Comparison of ENCODE assay signal across 8 mouse cellular contexts in the genomic region with DNA sequence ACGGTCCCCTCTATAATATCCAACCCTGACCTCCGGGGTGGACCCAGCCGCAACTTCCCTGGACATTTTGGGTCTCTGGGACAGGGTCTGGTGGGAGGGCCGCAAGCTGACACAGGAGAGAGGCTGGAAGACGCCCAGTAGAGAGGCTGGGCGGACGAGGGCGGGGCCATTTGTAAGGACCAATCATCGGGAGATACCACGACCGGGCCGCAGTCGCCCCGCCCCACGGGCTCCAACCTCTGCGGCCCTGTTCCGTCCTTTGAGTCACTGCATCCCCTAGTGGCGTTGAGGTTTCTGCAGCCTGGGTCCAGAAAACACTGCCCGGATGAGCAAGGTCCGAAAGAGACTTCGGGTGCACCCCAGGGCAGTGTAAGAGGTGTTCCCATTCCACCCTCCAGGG. TPM values are rescaled to one million over a fixed set of nuclear protein-coding genes. Genes with fewer than 3 reads are reported as not detected.
DNase-seq lines count a peak whose midpoint lies in the region; ATAC-seq and TF ChIP-seq lines count a peak whose summit lies in the region.

No protein-coding gene starts in this region.

- H3K9ac ChIP-seq in heart, embryonic 13.5 days: peak overlapping the region; percentile 80
- peak overlapping the region; percentile 70 for H3K9ac ChIP-seq in kidney, embryonic 16.5 days (replicated peaks; ENCODE audit: low read length)

- under 1% methylated on average over 21 of the region's 21 CpGs for WGBS in heart, embryonic 13.5 days
- WGBS in kidney, embryonic 16.5 days: under 1% methylated on average over 19 of the region's 21 CpGs

- DNase-seq in G1E (ENCODE audit: low spot score): peak; percentile 92
- DNase-seq in brain, adult 2 months (ENCODE audit: low read depth, low spot score): peak; percentile 41
- peak; percentile 97 for DNase-seq in lung, postnatal 10 days
- peak; percentile 83 for DNase-seq in ovary, postnatal 14 days (ENCODE audit: low spot score)
- peak; percentile 90 for DNase-seq in urinary bladder, adult 2 months (ENCODE audit: low spot score)

- H3K27me3 ChIP-seq in G1E (ENCODE audit: insufficient read depth, low read length): peaks cover 50% of the 10 kb centered on the region
- peaks cover 100% of the 10 kb centered on the region for H3K27me3 ChIP-seq in erythroblast, embryonic 14.5 days (ENCODE audit: control insufficient read depth)
- peaks cover 88% of the 10 kb centered on the region for H3K27me3 ChIP-seq in heart, embryonic 13.5 days (replicated peaks)
- peaks cover 75% of the 10 kb centered on the region for H3K27me3 ChIP-seq in kidney, embryonic 16.5 days (ENCODE audit: insufficient read depth, low read length)

- peak; percentile 49 for TF ChIP-seq CTCF in G1E (IDR thresholded peaks at IDR 0.05; ENCODE audit: low read depth, low read length)

- peak overlapping the region; percentile 72 for H3K4me3 ChIP-seq in G1E (ENCODE audit: low read depth, low read length)
- peak overlapping the region; percentile 53 for H3K4me3 ChIP-seq in erythroblast, embryonic 14.5 days (replicated peaks)
- H3K4me3 ChIP-seq in heart, embryonic 13.5 days: peak overlapping the region; percentile 64
- peak overlapping the region; percentile 55 for H3K4me3 ChIP-seq in kidney, embryonic 16.5 days (ENCODE audit: low read length)

- peak; percentile 99 for ATAC-seq in G1E (ENCODE audit: extremely low read depth, insufficient number of reproducible peaks, low FRiP score, poor library complexity, severe bottlenecking)
- ATAC-seq in heart, embryonic 13.5 days (ENCODE audit: extremely low read depth, insufficient number of reproducible peaks, low FRiP score, low TSS enrichment): peak; percentile 90
- ATAC-seq in kidney, embryonic 16.5 days (ENCODE audit: low FRiP score, low TSS enrichment): peak; percentile 96

- peak overlapping the region; percentile 78; the same call in 1 of the 2 replicates for H3K27ac ChIP-seq in heart, embryonic 13.5 days (replicated peaks)
- peak overlapping the region; percentile 82 for H3K27ac ChIP-seq in kidney, embryonic 16.5 days (ENCODE audit: low read length)

- peaks cover 50% of the 10 kb centered on the region for H3K4me1 ChIP-seq in G1E (ENCODE audit: insufficient read depth, low read depth, low read length)
- H3K4me1 ChIP-seq in erythroblast, embryonic 14.5 days (ENCODE audit: control insufficient read depth): peaks cover 7% of the 10 kb centered on the region
- peaks cover 64% of the 10 kb centered on the region for H3K4me1 ChIP-seq in heart, embryonic 13.5 days
- peaks cover 25% of the 10 kb centered on the region; the same call in 1 of the 2 replicates for H3K4me1 ChIP-seq in kidney, embryonic 16.5 days (ENCODE audit: insufficient read depth, low read length)

- peaks cover 48% of the 10 kb centered on the region for H3K36me3 ChIP-seq in G1E (replicated peaks)
- H3K36me3 ChIP-seq in erythroblast, embryonic 14.5 days (ENCODE audit: control insufficient read depth): no peaks in the 10 kb centered on the region
- H3K36me3 ChIP-seq in heart, embryonic 13.5 days: no peaks in the 10 kb centered on the region
- no peaks in the 10 kb centered on the region for H3K36me3 ChIP-seq in kidney, embryonic 16.5 days (ENCODE audit: insufficient read depth, low read length)

- H3K9me3 ChIP-seq in G1E (replicated peaks): peaks cover 9% of the 10 kb centered on the region
- H3K9me3 ChIP-seq in erythroblast, embryonic 14.5 days (ENCODE audit: control insufficient read depth, low read length): peaks cover 9% of the 10 kb centered on the region; the same call in 1 of the 2 replicates
- no peaks in the 10 kb centered on the region for H3K9me3 ChIP-seq in heart, embryonic 13.5 days
- H3K9me3 ChIP-seq in kidney, embryonic 16.5 days (ENCODE audit: low read length): no peaks in the 10 kb centered on the region

- H3K4me2 ChIP-seq in heart, embryonic 13.5 days: peak overlapping the region; percentile 97
- peak overlapping the region; percentile 90 for H3K4me2 ChIP-seq in kidney, embryonic 16.5 days (replicated peaks; ENCODE audit: low read depth, low read length)

RNA-seq across cellular contexts. Expression of gene 4930412O13Rik, which starts 1.6 kb away (rescaled TPM):
- total RNA-seq in G1E (2014; fragmentation: Nextera tagmentation) (not detected in 2 replicates), G1E (2017) (not detected in 2 replicates)
- polyA plus RNA-seq in G1E (2012): not detected in 2 replicates
- polyA plus RNA-seq in erythroblast, embryonic 14.5 days (2012): not detected in 2 replicates
- polyA plus RNA-seq in heart, embryonic 13.5 days (2015; fragmentation: Nextera tagmentation; extraction: Ambion mirVana): 0.19 and 0.43 TPM in 2 replicates
- 2.8 and 3.2 TPM in 2 replicates for polyA plus RNA-seq in kidney, embryonic 16.5 days (2015; fragmentation: Nextera tagmentation; extraction: Ambion mirVana)
- polyA plus RNA-seq in urinary bladder, adult 2 months (2012; rRNA removed): 12.3 and 23.2 TPM in 2 replicates

RNA-seq across cellular contexts. Expression of gene 9230102O04Rik, which starts 9.8 kb away (rescaled TPM):
- total RNA-seq in G1E (2014; fragmentation: Nextera tagmentation): 12.2 and 13.6 TPM in 2 replicates
- total RNA-seq in G1E (2017): 3.9 and 5.0 TPM in 2 replicates
- 2.9 and 4.9 TPM in 2 replicates for polyA plus RNA-seq in G1E (2012)
- polyA plus RNA-seq in erythroblast, embryonic 14.5 days (2012): not detected in 2 replicates
- not detected in 2 replicates for polyA plus RNA-seq in heart, embryonic 13.5 days (2015; fragmentation: Nextera tagmentation; extraction: Ambion mirVana)
- 6.7 and 7.2 TPM in 2 replicates for polyA plus RNA-seq in kidney, embryonic 16.5 days (2015; fragmentation: Nextera tagmentation; extraction: Ambion mirVana)
- polyA plus RNA-seq in urinary bladder, adult 2 months (2012; rRNA removed): 15.6 and 15.8 TPM in 2 replicates

RNA-seq across cellular contexts. Expression of gene Gata3, which starts 10.3 kb away (rescaled TPM):
- total RNA-seq in G1E (2014; fragmentation: Nextera tagmentation) (13.5 and 19.2 TPM in 2 replicates), G1E (2017) (1.9 TPM in 2 replicates)
- 17.8 and 18.4 TPM in 2 replicates for polyA plus RNA-seq in G1E (2012)
- polyA plus RNA-seq in erythroblast, embryonic 14.5 days (2012): 0.04 TPM in 1 of 2 replicates, not detected in the other
- 3.2 and 3.6 TPM in 2 replicates for polyA plus RNA-seq in heart, embryonic 13.5 days (2015; fragmentation: Nextera tagmentation; extraction: Ambion mirVana)
- polyA plus RNA-seq in kidney, embryonic 16.5 days (2015; fragmentation: Nextera tagmentation; extraction: Ambion mirVana): 103 and 117 TPM in 2 replicates
- 60.3 and 78.8 TPM in 2 replicates for polyA plus RNA-seq in urinary bladder, adult 2 months (2012; rRNA removed)

Comparison
In these comparisons a context has a peak if more than half of its experiments do, and no peak if none do; other contexts are left out.
1. Peak in every context shown above with its lines: DNase-seq, ATAC-seq, H3K4me3 ChIP-seq and H3K27ac ChIP-seq.
2. DNase-seq: peak in every context shown above with its lines; median percentile 97 in lung, postnatal 10 days; 92 in G1E; 90 in urinary bladder, adult 2 months; 83 in ovary, postnatal 14 days; 41 in brain, adult 2 months.